Mouse (Mus musculus) adipose tissue, adult 10 weeks (tissue): Measurements from ENCODE around the gene H2-DMb2. TPM values are rescaled to one million over a fixed set of nuclear protein-coding genes. Genes with fewer than 3 reads are reported as not detected.

Experiments used
- polyA plus RNA-seq: library from polyadenylated mRNA; stranded (reverse); fragments of 350-450 nt; fragmentation: Illumina TruSeq; extraction: RNeasy Lipid Tissue Mini Kit (QIAGEN cat#74804); gene quantifications from one replicate; pipeline ENCODE4 v1.2.3, GENCODE M21; 2014; ENCODE audit warnings: low read depth, low replicate concordance

Gene H2-DMb2
- polyA plus RNA-seq, result 44.6 TPM

DNA sequence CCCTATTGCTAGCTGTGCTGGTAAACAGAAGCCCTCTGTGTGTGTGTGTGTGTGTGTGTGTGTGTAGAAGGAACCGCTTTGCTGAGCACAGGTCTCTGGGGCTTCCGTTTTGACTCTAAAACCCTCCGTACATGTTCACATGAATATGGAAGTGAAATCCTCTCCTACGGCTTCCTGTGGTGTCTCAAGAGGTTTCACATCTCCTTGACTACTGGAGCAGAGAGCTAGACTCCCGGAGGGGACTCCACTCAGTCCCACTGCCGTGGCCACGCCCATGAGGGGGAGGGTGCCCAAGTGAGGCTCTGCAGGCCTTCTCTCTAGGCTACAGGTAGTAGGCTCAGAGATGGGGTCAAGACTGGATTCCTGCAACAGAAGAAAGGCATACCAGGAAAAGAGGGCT lies at the start of gene H2-DMb2:
Gene H2-DMb2 (plus strand): TSS at position 275 of the 400 bp plus-strand sequence.

DNA sequence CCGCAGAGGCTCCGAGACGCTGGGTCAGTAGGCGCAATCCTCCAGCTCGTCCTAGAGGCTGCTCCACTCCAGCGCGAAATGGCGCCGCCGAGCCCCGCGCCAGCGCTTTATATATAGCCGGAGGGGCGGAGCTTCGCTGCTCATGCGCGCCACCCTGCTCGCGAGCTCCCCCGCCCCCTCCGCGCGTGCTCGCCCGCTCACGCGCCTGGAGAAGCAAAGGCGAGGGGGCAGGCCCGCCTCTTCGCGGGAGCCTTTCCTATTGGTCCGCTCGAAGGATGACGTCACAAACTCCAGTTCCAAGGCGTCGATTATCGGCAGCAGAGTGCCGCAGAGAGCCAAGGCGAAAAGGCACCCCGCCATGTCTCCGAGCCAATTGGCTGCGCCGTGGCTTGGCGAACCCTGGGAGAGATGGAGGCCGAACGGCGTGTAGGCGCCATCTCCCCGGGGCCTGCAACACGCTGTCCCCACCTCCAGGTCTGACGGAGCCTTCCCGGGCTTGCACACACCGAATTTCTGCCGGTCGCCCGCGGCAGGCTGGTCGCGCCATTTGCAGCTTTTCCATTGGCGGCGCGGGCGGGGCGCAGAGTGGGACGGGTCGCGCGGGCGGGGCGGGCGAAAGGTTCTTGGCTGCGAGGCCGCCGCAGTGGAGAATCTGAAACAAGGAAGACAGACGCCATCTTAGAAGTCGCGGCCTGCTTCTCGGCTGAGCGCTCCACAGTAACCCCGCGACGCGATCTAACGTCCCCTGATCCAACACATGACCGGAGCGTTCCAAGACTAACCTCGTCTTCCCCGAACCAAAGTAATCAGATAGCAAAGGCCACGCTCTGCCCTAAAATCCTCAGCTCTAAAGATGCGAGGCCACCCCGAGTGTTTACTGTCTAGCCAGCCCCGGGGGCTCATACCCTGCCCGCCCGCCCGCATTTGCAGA lies 23.6 kb upstream of the H2-DMb2 start, which contains the start of gene H2-DMa:
Gene H2-DMa (plus strand): TSS at position 293 of the 931 bp plus-strand sequence.

DNA sequence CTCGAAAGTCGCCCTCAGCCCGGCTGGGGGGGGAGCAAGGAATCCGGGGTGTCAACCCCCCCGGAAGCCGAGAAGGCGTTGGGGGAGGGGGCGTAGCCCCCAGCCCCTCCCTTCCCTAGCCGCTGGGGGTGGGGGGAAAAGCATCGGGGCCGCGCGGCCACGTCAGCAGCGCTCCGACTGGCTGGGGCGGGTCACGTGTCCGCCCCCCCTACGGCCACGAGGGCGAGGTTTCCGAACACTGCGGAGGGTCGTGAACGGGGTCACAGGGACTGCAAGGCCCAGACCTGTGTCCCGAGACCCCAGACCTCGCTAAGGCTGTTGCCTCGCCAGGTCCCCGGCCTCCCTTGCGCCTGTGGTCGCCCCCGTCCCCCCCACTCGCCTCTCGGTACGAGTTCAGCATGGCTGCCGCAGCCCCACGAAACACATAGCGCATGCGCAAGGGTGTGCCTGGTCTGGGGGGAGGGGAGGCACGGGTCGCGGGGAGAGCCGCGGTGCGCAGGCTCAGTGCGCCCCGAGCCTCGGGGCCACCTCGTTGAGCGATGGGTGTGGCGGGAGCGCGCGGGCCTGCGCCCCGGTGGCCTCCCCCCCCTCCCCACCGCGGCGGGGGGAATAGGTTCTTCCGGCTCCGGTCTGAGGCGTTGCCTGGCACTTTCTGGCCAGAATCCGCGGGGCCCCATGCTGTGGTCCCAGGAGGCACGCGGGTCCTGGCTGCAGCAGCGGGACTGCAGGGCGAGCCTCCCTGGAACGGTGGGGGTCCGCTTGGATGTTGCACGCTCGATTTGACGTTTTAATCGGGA lies 20.7 kb upstream of the H2-DMb2 start, which contains the start of gene Brd2:
Gene Brd2 (minus strand): TSS at position 447 of the 797 bp plus-strand sequence.

DNA sequence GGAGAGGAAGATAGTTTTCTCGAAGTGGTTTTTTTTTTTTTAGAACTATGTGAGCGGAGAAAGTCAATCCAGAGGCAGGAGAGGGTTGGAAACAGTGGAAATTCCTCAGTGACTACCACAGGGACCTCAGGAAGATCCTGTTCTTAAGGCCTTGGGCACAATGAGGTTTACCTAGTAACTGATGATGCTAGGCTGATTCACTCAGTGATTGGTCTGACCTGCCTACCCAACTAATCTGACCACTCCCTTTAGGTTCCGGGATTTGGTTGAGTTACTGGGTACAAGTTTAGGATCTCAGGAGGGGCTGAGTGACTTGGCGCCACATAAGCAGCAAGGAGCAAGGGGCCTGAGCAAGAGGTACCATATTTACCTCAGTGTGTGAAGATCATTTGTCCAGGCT lies 9.8 kb downstream of the H2-DMb2 start, which contains the start of gene H2-DMb1:
Gene H2-DMb1 (plus strand): TSS at position 150 of the 400 bp plus-strand sequence.

DNA sequence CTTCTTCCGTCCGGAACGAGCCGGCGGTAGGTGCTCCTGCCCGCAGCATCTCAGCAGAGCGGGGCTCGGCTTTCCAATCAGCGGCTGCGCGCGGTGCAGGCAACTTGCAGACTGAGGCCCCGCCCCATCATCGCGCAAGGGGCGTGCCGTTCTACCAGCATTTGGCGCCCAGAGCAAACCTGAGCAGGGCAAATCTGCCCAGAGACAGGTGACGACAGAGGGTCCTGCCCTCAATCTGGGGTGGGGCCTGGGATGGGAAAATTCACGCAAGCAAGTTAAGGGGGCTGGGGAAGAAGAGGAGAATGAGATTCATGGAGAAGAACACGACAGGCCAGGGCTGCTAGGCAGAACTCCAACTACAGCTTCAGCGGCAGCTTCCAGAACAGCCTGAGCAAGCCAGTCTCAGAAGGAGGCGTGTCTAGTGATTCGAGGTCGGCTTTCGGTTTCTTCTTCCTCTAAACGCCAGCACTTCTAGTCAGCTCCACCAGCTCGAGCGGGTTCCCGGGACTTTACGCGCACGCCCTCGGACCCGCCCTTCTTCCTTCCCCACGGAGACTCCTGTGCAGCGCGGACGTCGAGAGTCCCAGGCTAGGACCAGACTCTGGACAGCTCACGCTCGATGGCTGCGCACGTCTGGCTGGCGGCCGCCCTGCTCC lies 44.3 kb downstream of the H2-DMb2 start, which contains the start of the genes Tap1 and Psmb9:
Gene Tap1 (plus strand): TSS at position 293 of the 656 bp plus-strand sequence.
Gene Psmb9 (minus strand): TSS at position 504 of the 656 bp plus-strand sequence.

DNA sequence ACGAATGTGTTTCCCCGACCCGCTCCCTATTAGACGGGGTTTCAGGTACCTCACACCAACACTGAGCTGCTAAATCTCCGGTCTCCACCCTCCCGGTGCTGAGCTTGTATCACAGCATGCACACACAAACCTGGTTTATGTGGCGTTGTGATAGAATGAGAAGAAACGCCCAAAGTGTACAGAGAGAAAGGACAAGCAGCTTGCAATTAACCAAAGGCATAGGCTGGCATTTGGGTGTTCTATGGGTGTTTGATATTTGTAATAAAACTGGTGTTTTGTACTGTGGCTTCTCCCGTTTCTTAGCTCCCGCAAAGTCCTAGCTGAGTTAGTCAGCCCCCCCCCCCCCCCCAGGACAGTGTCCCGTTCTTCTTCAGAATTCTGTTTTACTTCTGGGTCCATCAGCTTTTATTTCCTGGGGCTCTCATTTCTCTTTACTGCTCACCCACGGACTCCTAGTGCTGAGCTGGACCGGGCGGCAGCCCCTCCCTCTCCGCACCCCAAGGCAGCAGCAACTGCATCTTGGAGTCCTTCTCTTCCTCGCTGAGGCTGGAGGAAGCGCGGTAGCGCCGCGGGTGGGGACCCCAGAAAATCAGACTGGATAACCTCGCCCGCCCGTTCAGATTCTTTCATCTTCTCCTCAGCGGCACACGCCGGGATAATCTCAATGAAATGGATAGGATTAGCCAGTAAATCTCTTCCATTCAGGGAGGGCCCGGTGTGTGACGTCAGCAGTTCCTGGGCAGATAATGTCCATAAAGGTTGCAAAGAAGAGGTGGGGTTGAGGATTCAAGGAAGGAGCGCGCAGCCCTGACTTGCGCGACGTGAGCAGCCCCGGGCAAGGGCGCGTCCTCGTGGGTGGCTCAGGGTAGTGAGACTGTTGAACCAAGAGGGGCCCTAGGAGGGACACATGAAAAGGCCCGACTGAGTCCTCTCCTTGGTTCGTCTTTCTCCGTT lies 54.1 kb downstream of the H2-DMb2 start, which contains the start of gene Psmb8:
Gene Psmb8 (plus strand): TSS at position 781 of the 954 bp plus-strand sequence.

Other genes with a start within 250 kb of the H2-DMb2 start
- gene Platr17, start 238.2 kb upstream of the H2-DMb2 start, polyA plus RNA-seq, result not detected
- gene Daxx, start 233.9 kb upstream of the H2-DMb2 start, polyA plus RNA-seq, result 29.2 TPM
- gene Tapbp, start 227.4 kb upstream of the H2-DMb2 start, polyA plus RNA-seq, result 147 TPM
- gene Zbtb22, start 227.4 kb upstream of the H2-DMb2 start, polyA plus RNA-seq, result 25.1 TPM
- gene Rgl2, start 213.8 kb upstream of the H2-DMb2 start, polyA plus RNA-seq, result 66.6 TPM
- gene Pfdn6, start 203.0 kb upstream of the H2-DMb2 start, polyA plus RNA-seq, result 70.9 TPM
- 14.0 TPM for gene Wdr46, start 202.6 kb upstream of the H2-DMb2 start, polyA plus RNA-seq
- 5.6 TPM for gene B3galt4, start 191.8 kb upstream of the H2-DMb2 start, polyA plus RNA-seq
- 36.0 TPM for gene Vps52, start 187.5 kb upstream of the H2-DMb2 start, polyA plus RNA-seq
- 1,863 TPM for gene Rps18, start 187.3 kb upstream of the H2-DMb2 start, polyA plus RNA-seq
- gene H2-K1, start 143.0 kb upstream of the H2-DMb2 start, polyA plus RNA-seq, result 1,539 TPM
- gene Ring1, start 118.6 kb upstream of the H2-DMb2 start, polyA plus RNA-seq, result 30.7 TPM
- gene H2-Ke6, start 115.2 kb upstream of the H2-DMb2 start, polyA plus RNA-seq, result 92.5 TPM
- gene Slc39a7, start 111.6 kb upstream of the H2-DMb2 start, polyA plus RNA-seq, result 158 TPM
- gene Rxrb, start 111.5 kb upstream of the H2-DMb2 start, polyA plus RNA-seq, result 38.6 TPM
- 1.0 TPM for gene Col11a2, start 103.9 kb upstream of the H2-DMb2 start, polyA plus RNA-seq
- gene H2-Oa, start 51.0 kb upstream of the H2-DMb2 start, polyA plus RNA-seq, result 1.3 TPM
- 48.1 TPM for gene H2-DMa, start 23.8 kb upstream of the H2-DMb2 start, polyA plus RNA-seq
- gene Brd2, start 20.7 kb upstream of the H2-DMb2 start, polyA plus RNA-seq, result 137 TPM
- gene H2-DMb1, start 9.8 kb downstream of the H2-DMb2 start, polyA plus RNA-seq, result 43.1 TPM
- 19.5 TPM for gene Tap1, start 44.2 kb downstream of the H2-DMb2 start, polyA plus RNA-seq
- 19.8 TPM for gene Psmb9, start 44.5 kb downstream of the H2-DMb2 start, polyA plus RNA-seq
- 45.9 TPM for gene Psmb8, start 54.4 kb downstream of the H2-DMb2 start, polyA plus RNA-seq
- gene Tap2, start 60.2 kb downstream of the H2-DMb2 start, polyA plus RNA-seq, result 26.3 TPM
- 2.3 TPM for gene H2-Ob, start 95.6 kb downstream of the H2-DMb2 start, polyA plus RNA-seq
- 244 TPM for gene H2-Ab1, start 114.4 kb downstream of the H2-DMb2 start, polyA plus RNA-seq
- gene H2-Aa, start 144.5 kb downstream of the H2-DMb2 start, polyA plus RNA-seq, result 369 TPM
- gene H2-Eb1, start 162.6 kb downstream of the H2-DMb2 start, polyA plus RNA-seq, result 265 TPM
- not detected for gene H2-Eb2, start 182.4 kb downstream of the H2-DMb2 start, polyA plus RNA-seq
- 0.60 TPM for gene Btnl2, start 211.5 kb downstream of the H2-DMb2 start, polyA plus RNA-seq
- gene Btnl1, start 233.8 kb downstream of the H2-DMb2 start, polyA plus RNA-seq, result not detected